Mouse (Mus musculus) C2C12 (cell line): ENCODE measurements around the gene Abcb4. TPM values are rescaled to one million over a fixed set of nuclear protein-coding genes. Genes with fewer than 3 reads are reported as not detected.
"Not testable (repeated sequence)": the region's sequence is repeated elsewhere in the genome, so short reads cannot be mapped to it uniquely, and the experiment has no call there.

ENCODE experiments used
- H3K27me3 ChIP-seq: one replicate; pipeline ENCODE4 v1.6.1; 2011; ENCODE audit not compliant: control insufficient read depth, insufficient read depth, insufficient read length
- H3K36me3 ChIP-seq: one replicate; pipeline ENCODE4 v1.6.1; 2011; ENCODE audit not compliant: control insufficient read depth, insufficient read depth
- H3K4me3 ChIP-seq: one replicate; pipeline ENCODE4 v1.5.1; 2011; ENCODE audit warnings: mild to moderate bottlenecking, control low read depth; ENCODE audit not compliant: poor library complexity, insufficient read depth, severe bottlenecking
- H3K79me2 ChIP-seq: one replicate; pipeline ENCODE4 v1.6.1; 2011; ENCODE audit not compliant: control insufficient read depth, insufficient read depth
- H3K79me3 ChIP-seq: one replicate; pipeline ENCODE4 v1.6.1; 2011; ENCODE audit warnings: low read depth, control low read depth
- H3ac ChIP-seq: one replicate; pipeline ENCODE3; 2011; ENCODE audit warnings: low read depth; ENCODE audit not compliant: control insufficient read depth, insufficient read length
- CEBPB ChIP-seq: IDR thresholded peaks from one replicate; pipeline ENCODE4 v1.6.1; 2011; ENCODE audit warnings: low read depth, mild to moderate bottlenecking, control low read depth, moderate library complexity
- CTCF ChIP-seq: IDR thresholded peaks from one replicate; pipeline ENCODE4 v1.5.1; 2011; ENCODE audit not compliant: control insufficient read depth, insufficient read depth, insufficient read length
- FOSL1 ChIP-seq: IDR thresholded peaks from one replicate; pipeline ENCODE4 v1.8.0; 2011; ENCODE audit warnings: mild to moderate bottlenecking, low read length; ENCODE audit not compliant: poor library complexity, insufficient read depth, severe bottlenecking
- MAX ChIP-seq: IDR thresholded peaks from one replicate; pipeline ENCODE4 v1.6.1; 2011; ENCODE audit warnings: mild to moderate bottlenecking, control low read depth
- MYOD1 ChIP-seq: IDR thresholded peaks from one replicate; pipeline ENCODE4 v1.6.1; 2011; ENCODE audit warnings: low read depth; ENCODE audit not compliant: control insufficient read depth, insufficient read length
- USF1 ChIP-seq: IDR thresholded peaks from one replicate; pipeline ENCODE4 v1.6.1; 2011; ENCODE audit warnings: low read depth, mild to moderate bottlenecking, control low read depth, moderate library complexity
- polyA plus RNA-seq: library from polyadenylated mRNA; unstranded; fragments of >200 nt; fragmentation: generic; extraction: Trizol; gene quantifications from one replicate; pipeline ENCODE4 v1.2.1, GENCODE M21; 2012; ENCODE audit warnings: missing spikeins

Gene Abcb4
- polyA plus RNA-seq, 1 experiment, result 0.06 TPM

GRCm38 (mm10) chr5:8999108-8999507 is 105.6 kb downstream of the Abcb4 start:
- Histone ChIP-seq H3K27me3 (no peaks in the 10 kb centered on the region), H3ac (no peak overlapping the region), H3K79me3 (no peaks in the 10 kb centered on the region), H3K36me3 (no peaks in the 10 kb centered on the region), H3K4me3 (no peak overlapping the region), H3K79me2 (no peaks in the 10 kb centered on the region)
- TF ChIP-seq CTCF, result no peak
- no peak for TF ChIP-seq FOSL1
- no peak for TF ChIP-seq MAX
- TF ChIP-seq MYOD1, result no peak
- no peak for TF ChIP-seq USF1
- no peak for TF ChIP-seq CEBPB

GRCm38 (mm10) chr5:9000006-9000405 is 106.5 kb downstream of the Abcb4 start:
- not testable (repeated sequence) for H3K79me2 ChIP-seq, H3K36me3 ChIP-seq, H3K4me3 ChIP-seq, H3K27me3 ChIP-seq, H3ac ChIP-seq, H3K79me3 ChIP-seq

GRCm38 (mm10) chr5:9006585-9006984 is 113.1 kb downstream of the Abcb4 start:
- H3K79me2 ChIP-seq, H3K79me3 ChIP-seq, H3K36me3 ChIP-seq, H3ac ChIP-seq, H3K4me3 ChIP-seq, H3K27me3 ChIP-seq: not testable (repeated sequence)

Other genes with a start within 250 kb of the Abcb4 start
- gene Abcb1a, start 233.6 kb upstream of the Abcb4 start, polyA plus RNA-seq, result 0.01 TPM
- gene Abcb1b, start 95.6 kb upstream of the Abcb4 start, polyA plus RNA-seq, result 10.6 TPM
- gene Crot, start 103.6 kb downstream of the Abcb4 start, polyA plus RNA-seq, result 6.6 TPM
- 5.5 TPM for gene Tmem243, start 207.0 kb downstream of the Abcb4 start, polyA plus RNA-seq